Mouse (Mus musculus): ENCODE measurements around the gene Olfr462. TPM values are rescaled to one million over a fixed set of nuclear protein-coding genes. Genes with fewer than 3 reads are reported as not detected.

The Olfr462 gene
- not detected for polyA plus RNA-seq (2012; fragmentation: generic; extraction: Trizol)

GRCm38 (mm10) chr11:87892168-87892567 lies at the start of gene Olfr462:
Olfr462 (minus strand) TSS chr11:87892268.

GRCm38 (mm10) chr11:87920966-87921365 lies 28.9 kb upstream of the Olfr462 start, which contains the start of gene Olfr464:
Olfr464 (minus strand) TSS chr11:87920967.

GRCm38 (mm10) chr11:87897287-87897686 lies 5.2 kb upstream of the Olfr462 start, which contains the start of gene Olfr463:
Olfr463 (minus strand) TSS chr11:87897387.

GRCm38 (mm10) chr11:87875436-87875835 lies 16.6 kb downstream of the Olfr462 start, which contains the start of gene Epx:
Epx (minus strand) TSS chr11:87875536.

GRCm38 (mm10) chr11:87852690-87853596 lies 39.1 kb downstream of the Olfr462 start, which contains the start of gene Mks1:
Mks1 (plus strand) TSS chr11:87853215.

Other genes with a start within 250 kb of the Olfr462 start
- gene Rnf43, start 229.5 kb downstream of the Olfr462 start, polyA plus RNA-seq (2012; fragmentation: generic; extraction: Trizol), result under 1 TPM in 1 of 2 experiments, not detected in 1; 0.01 TPM
- gene Supt4a, start 154.7 kb downstream of the Olfr462 start, polyA plus RNA-seq (2012; fragmentation: generic; extraction: Trizol), result 100 to 1,000 TPM; 223 to 408 TPM
- under 1 TPM in 1 of 2 experiments, not detected in 1; 0.01 TPM for gene Tspoap1, start 131.7 kb downstream of the Olfr462 start, polyA plus RNA-seq (2012; fragmentation: generic; extraction: Trizol)
- gene Mpo, start 98.7 kb downstream of the Olfr462 start, polyA plus RNA-seq (2012; fragmentation: generic; extraction: Trizol), result not detected
- not detected for gene Lpo, start 64.0 kb downstream of the Olfr462 start, polyA plus RNA-seq (2012; fragmentation: generic; extraction: Trizol)
- gene Mks1, start 39.1 kb downstream of the Olfr462 start, polyA plus RNA-seq (2012; fragmentation: generic; extraction: Trizol), result 1 to 10 TPM; 1.7 to 7.9 TPM
- not detected for gene Epx, start 16.7 kb downstream of the Olfr462 start, polyA plus RNA-seq (2012; fragmentation: generic; extraction: Trizol)
- gene Olfr463, start 5.1 kb upstream of the Olfr462 start, polyA plus RNA-seq (2012; fragmentation: generic; extraction: Trizol), result not detected
- gene Olfr464, start 28.7 kb upstream of the Olfr462 start, polyA plus RNA-seq (2012; fragmentation: generic; extraction: Trizol), result not detected
- 100 to 1,000 TPM in 1 of 2 experiments, 10 to 100 TPM in 1; 65.7 to 140 TPM for gene Dynll2, start 95.3 kb upstream of the Olfr462 start, polyA plus RNA-seq (2012; fragmentation: generic; extraction: Trizol)
- 10 to 100 TPM; 13.4 to 72.9 TPM for gene Srsf1, start 155.1 kb upstream of the Olfr462 start, polyA plus RNA-seq (2012; fragmentation: generic; extraction: Trizol)
- gene Vezf1, start 176.0 kb upstream of the Olfr462 start, polyA plus RNA-seq (2012; fragmentation: generic; extraction: Trizol), result 10 to 100 TPM in 1 of 2 experiments, 1 to 10 TPM in 1; 3.1 to 21.1 TPM
- gene Cuedc1, start 205.8 kb upstream of the Olfr462 start, polyA plus RNA-seq (2012; fragmentation: generic; extraction: Trizol), result 10 to 100 TPM; 29.7 to 61.1 TPM